Mouse (Mus musculus) brain, embryonic 14.5 days (tissue): ENCODE data around the gene Col9a1.

Experiments used
- CTCF ChIP-seq: fragments of 200-500 bp; IDR thresholded peaks from 2 replicates; pipeline ENCODE4 v1.5.1; 2012; ENCODE audit warnings: inconsistent platforms, mild to moderate bottlenecking, moderate library complexity, borderline replicate concordance; ENCODE audit not compliant: insufficient read depth, insufficient read length; ENCODE audit errors: extremely low read depth
- POLR2A ChIP-seq: fragments of 200-500 bp; IDR thresholded peaks from 2 replicates; pipeline ENCODE4 v1.6.1; 2012; ENCODE audit warnings: mild to moderate bottlenecking, inconsistent platforms, borderline replicate concordance; ENCODE audit not compliant: poor library complexity, insufficient read depth, insufficient read length, severe bottlenecking; ENCODE audit errors: extremely low read depth

- TF ChIP-seq CTCF (no peak), POLR2A (no peak)
Measured at GRCm38 (mm10) chr1:24143504-24143903, 33.9 kb upstream of the Col9a1 start.
